ENCODE assay signal across 28 mouse cellular contexts in genomic region chr14:44362301-44362700, GRCm38 (mm10). TPM values are rescaled to one million over a fixed set of nuclear protein-coding genes. Genes with fewer than 3 reads are reported as not detected.
DNase-seq lines count a peak whose midpoint lies in the region; ATAC-seq and TF ChIP-seq lines count a peak whose summit lies in the region.
"Not testable (repeated sequence)": the region's sequence is repeated elsewhere in the genome, so short reads cannot be mapped to it uniquely, and the experiment has no call there.
"Had no signal": no experiment of that assay in that cellular context is flagged by ENCODE, and none has a peak within 500 bp of the region (broad histone marks: within the 10 kb centered on the region; RNA-seq: fewer than 3 reads in every experiment).

No protein-coding gene starts in this region.

- H3K27ac ChIP-seq in embryonic facial prominence, embryonic 11.5 days (replicated peaks; ENCODE audit: low read depth, low read length); hindbrain, embryonic 14.5 days; layer of hippocampus, adult 2 months; lung, embryonic 14.5 days (ENCODE audit: low read depth): not testable (repeated sequence)

- peak; percentile 64 for TF ChIP-seq CTCF in layer of hippocampus, adult 2 months (conservative IDR thresholded peaks at IDR 0.05)
- peak; percentile 33; the same call in 1 of the 2 replicates for TF ChIP-seq CTCF in lung, embryonic 14.5 days (IDR thresholded peaks at IDR 0.05; ENCODE audit: low read depth)

- not testable (repeated sequence) for H3K27me3 ChIP-seq in embryonic facial prominence, embryonic 11.5 days (ENCODE audit: control insufficient read depth, insufficient read depth, low read length); hindbrain, embryonic 14.5 days (ENCODE audit: control insufficient read depth, insufficient read depth, low read length); lung, embryonic 14.5 days (ENCODE audit: insufficient read depth, low read length)

- H3K4me3 ChIP-seq in embryonic facial prominence, embryonic 11.5 days (ENCODE audit: low read depth, low read length); hindbrain, embryonic 14.5 days (replicated peaks; ENCODE audit: low read length); layer of hippocampus, adult 2 months; lung, embryonic 14.5 days (ENCODE audit: low read depth, low read length): not testable (repeated sequence)

- H3K4me2 ChIP-seq in embryonic facial prominence, embryonic 11.5 days (ENCODE audit: low read depth, low read length); hindbrain, embryonic 14.5 days (replicated peaks); lung, embryonic 14.5 days: not testable (repeated sequence)

- not testable (repeated sequence) for H3K36me3 ChIP-seq in embryonic facial prominence, embryonic 11.5 days (replicated peaks; ENCODE audit: control insufficient read depth, insufficient read depth, low read depth, low read length); hindbrain, embryonic 14.5 days (replicated peaks; ENCODE audit: control insufficient read depth, insufficient read depth); lung, embryonic 14.5 days (ENCODE audit: insufficient read depth)

- not testable (repeated sequence) for H3K9me3 ChIP-seq in embryonic facial prominence, embryonic 11.5 days (replicated peaks; ENCODE audit: control insufficient read depth, low read length); hindbrain, embryonic 14.5 days (ENCODE audit: control insufficient read depth, low read length); lung, embryonic 14.5 days (ENCODE audit: low read depth, low read length)

- not testable (repeated sequence) for ATAC-seq in embryonic facial prominence, embryonic 11.5 days (replicated peaks; ENCODE audit: insufficient number of reproducible peaks, low FRiP score, low TSS enrichment, low read depth); hindbrain, embryonic 14.5 days (ENCODE audit: low FRiP score); lung, embryonic 14.5 days (ENCODE audit: insufficient read depth)

- H3K9ac ChIP-seq in embryonic facial prominence, embryonic 11.5 days (replicated peaks; ENCODE audit: low read length); hindbrain, embryonic 14.5 days; lung, embryonic 14.5 days: not testable (repeated sequence)

- DNase-seq in Muller cell, postnatal 12 days (ENCODE audit: inconsistent ontology term): peak; percentile 0
- DNase-seq in cerebellum, adult 9-10 months: peak; percentile 0
- peak; percentile 19 for DNase-seq in embryonic facial prominence, embryonic 11.5 days (ENCODE audit: low spot score)
- DNase-seq in hindbrain, embryonic 14.5 days (ENCODE audit: low spot score): peak; percentile 35
- DNase-seq in layer of hippocampus, adult 2 months (ENCODE audit: low spot score in 2 of 2): not testable (repeated sequence)
- peak; percentile 33 for DNase-seq in lung, embryonic 14.5 days
- DNase-seq in retina, postnatal 1 day: peak; percentile 6

- not testable (repeated sequence) for H3K4me1 ChIP-seq in embryonic facial prominence, embryonic 11.5 days (ENCODE audit: control insufficient read depth, insufficient read depth, low read length); hindbrain, embryonic 14.5 days (replicated peaks; ENCODE audit: control insufficient read depth, insufficient read depth, low read length); lung, embryonic 14.5 days (ENCODE audit: insufficient read depth)

RNA-seq across cellular contexts. Expression of gene Gm8229, which starts 2.9 kb away (rescaled TPM):
- polyA plus RNA-seq in embryonic facial prominence, embryonic 11.5 days (2014; fragmentation: Nextera tagmentation; extraction: Ambion mirVana): not detected in 2 replicates
- polyA plus RNA-seq in hindbrain, embryonic 14.5 days (2014; fragmentation: Nextera tagmentation; extraction: Ambion mirVana): 0.16 TPM in 1 of 2 replicates, not detected in the other
- total RNA-seq in layer of hippocampus, adult 2 months (2021): not detected
- polyA plus RNA-seq in lung, embryonic 14.5 days (2014; fragmentation: Nextera tagmentation; extraction: Ambion mirVana): not detected in 2 replicates
- total RNA-seq: adrenal gland, adult 8-10 months; gastrocnemius, adult 2 months; gastrocnemius, postnatal 4 days; heart, postnatal 4 days; layer of hippocampus, postnatal 10 days; megakaryocyte, adult 5-6 weeks had no signal
- polyA plus RNA-seq: activated CD4-positive, CD25-positive, alpha-beta regulatory T cell, adult 4 months; cerebellum, adult 2 months; embryonic facial prominence, embryonic 13.5 days; erythroblast, embryonic 14.5 days; forebrain, embryonic 12.5 days; frontal cortex, adult 2 months; heart, embryonic 15.5 days; hindbrain, embryonic 16.5 days; kidney, embryonic 16.5 days; large intestine, adult 2 months; limb, embryonic 10.5 days; liver, embryonic 11.5 days; midbrain, embryonic 12.5 days; neural tube, embryonic 13.5 days; spleen, adult 2 months had no signal

RNA-seq across cellular contexts. Expression of gene Gm5930, which starts 23.9 kb away (rescaled TPM):
- not detected in 2 replicates for polyA plus RNA-seq in embryonic facial prominence, embryonic 11.5 days (2014; fragmentation: Nextera tagmentation; extraction: Ambion mirVana)
- not detected in 2 replicates for polyA plus RNA-seq in hindbrain, embryonic 14.5 days (2014; fragmentation: Nextera tagmentation; extraction: Ambion mirVana)
- total RNA-seq in layer of hippocampus, adult 2 months (2021): not detected
- polyA plus RNA-seq in lung, embryonic 14.5 days (2014; fragmentation: Nextera tagmentation; extraction: Ambion mirVana): not detected in 2 replicates
- total RNA-seq: adrenal gland, adult 8-10 months; gastrocnemius, adult 2 months; gastrocnemius, postnatal 4 days; heart, postnatal 4 days; layer of hippocampus, postnatal 10 days; megakaryocyte, adult 5-6 weeks had no signal
- polyA plus RNA-seq: activated CD4-positive, CD25-positive, alpha-beta regulatory T cell, adult 4 months; cerebellum, adult 2 months; embryonic facial prominence, embryonic 13.5 days; erythroblast, embryonic 14.5 days; forebrain, embryonic 12.5 days; frontal cortex, adult 2 months; heart, embryonic 15.5 days; hindbrain, embryonic 16.5 days; kidney, embryonic 16.5 days; large intestine, adult 2 months; limb, embryonic 10.5 days; liver, embryonic 11.5 days; midbrain, embryonic 12.5 days; neural tube, embryonic 13.5 days; spleen, adult 2 months had no signal

RNA-seq across cellular contexts. Expression of gene Gm3371, which starts 48.2 kb away (rescaled TPM):
- polyA plus RNA-seq in embryonic facial prominence, embryonic 11.5 days (2014; fragmentation: Nextera tagmentation; extraction: Ambion mirVana): not detected in 2 replicates
- polyA plus RNA-seq in hindbrain, embryonic 14.5 days (2014; fragmentation: Nextera tagmentation; extraction: Ambion mirVana): not detected in 2 replicates
- total RNA-seq in layer of hippocampus, adult 2 months (2021): not detected
- polyA plus RNA-seq in lung, embryonic 14.5 days (2014; fragmentation: Nextera tagmentation; extraction: Ambion mirVana): not detected in 2 replicates
- total RNA-seq: adrenal gland, adult 8-10 months; gastrocnemius, adult 2 months; gastrocnemius, postnatal 4 days; heart, postnatal 4 days; layer of hippocampus, postnatal 10 days; megakaryocyte, adult 5-6 weeks had no signal
- polyA plus RNA-seq: activated CD4-positive, CD25-positive, alpha-beta regulatory T cell, adult 4 months; cerebellum, adult 2 months; embryonic facial prominence, embryonic 13.5 days; erythroblast, embryonic 14.5 days; forebrain, embryonic 12.5 days; frontal cortex, adult 2 months; heart, embryonic 15.5 days; hindbrain, embryonic 16.5 days; kidney, embryonic 16.5 days; large intestine, adult 2 months; limb, embryonic 10.5 days; liver, embryonic 11.5 days; midbrain, embryonic 12.5 days; neural tube, embryonic 13.5 days; spleen, adult 2 months had no signal
